Mouse (Mus musculus) limb, embryonic 10.5 days (tissue): ENCODE results near the gene Ascl2. TPM values are rescaled to one million over a fixed set of nuclear protein-coding genes. Genes with fewer than 3 reads are reported as not detected.
A peak's percentile ranks its signal among the peaks of the same experiment; 100 is the strongest.

Experiments
- DNase-seq: peaks from one replicate; pipeline ENCODE4 v3.0.0-alpha.2; 2017; ENCODE audit warnings: low spot score
- H3K27ac ChIP-seq: fragments of 300-500 bp; sonication (generic); 2 replicates; pipeline ENCODE4 v1.5.1; 2016; ENCODE audit warnings: mild to moderate bottlenecking
- H3K27me3 ChIP-seq: fragments of 300-500 bp; sonication (generic); 2 replicates; pipeline ENCODE4 v1.6.1; 2016; ENCODE audit warnings: low read depth, mild to moderate bottlenecking; ENCODE audit not compliant: poor library complexity, severe bottlenecking
- H3K36me3 ChIP-seq: fragments of 300-500 bp; sonication (generic); 2 replicates; pipeline ENCODE4 v1.6.1; 2016; ENCODE audit warnings: mild to moderate bottlenecking, moderate library complexity
- H3K4me1 ChIP-seq: fragments of 300-500 bp; sonication (generic); 2 replicates; pipeline ENCODE4 v1.6.1; 2016
- H3K4me3 ChIP-seq: fragments of 300-500 bp; sonication (generic); 2 replicates; pipeline ENCODE4 v1.5.1; 2016; ENCODE audit warnings: mild to moderate bottlenecking, moderate library complexity
- H3K9me3 ChIP-seq: fragments of 300-500 bp; sonication (generic); replicated peaks from 2 replicates; pipeline ENCODE4 v1.6.1; 2016; ENCODE audit warnings: mild to moderate bottlenecking
- WGBS: fragments of 180-500 bp; shearing (Covaris S2); methylation state at CpG from one replicate; pipeline ENCODE4 v1.1.7; 2016; 5-methylcytosine and 5-hydroxymethylcytosine counted together
- polyA plus RNA-seq: library from polyadenylated mRNA; unstranded; fragments of >200 nt; fragmentation: Nextera tagmentation; extraction: Ambion mirVana; gene quantifications from 2 replicates; pipeline ENCODE4 v1.2.1, GENCODE M21; 2016

Ascl2 gene
- polyA plus RNA-seq, 1 experiment from 2014 or later = 0.40 TPM

- Histone ChIP-seq H3K4me3 (no peak overlapping the region), H3K4me1 (no peaks in the 10 kb centered on the region), H3K36me3 (no peaks in the 10 kb centered on the region), H3K27me3 (no peaks in the 10 kb centered on the region), H3K27ac (no peak overlapping the region), H3K9me3 (no peaks in the 10 kb centered on the region)
- no peak for DNase-seq
- WGBS = 72% methylated on average over 8 of the region's 8 CpGs
Observed at GRCm38 (mm10) chr7:142927293-142927692, 41.8 kb downstream of the Ascl2 start.

GRCm38 (mm10) chr7:142918641-142919628, 50.1 kb downstream of the Ascl2 start:
- no peaks in the 10 kb centered on the region for H3K36me3 ChIP-seq
- no peak overlapping the region for H3K4me3 ChIP-seq
- DNase-seq = peak; percentile 91
- peaks cover 3% of the 10 kb centered on the region; the same call in 1 of the 2 replicates for H3K4me1 ChIP-seq
- H3K27ac ChIP-seq = 0 out of 2 replicates have a peak overlapping the region, but pooled peaks have one; percentile 9
- 31% methylated on average over 8 of the region's 8 CpGs for WGBS
- H3K9me3 ChIP-seq = no peaks in the 10 kb centered on the region
- peaks cover 13% of the 10 kb centered on the region for H3K27me3 ChIP-seq

GRCm38 (mm10) chr7:142917659-142918058, 51.4 kb downstream of the Ascl2 start:
- Histone ChIP-seq H3K4me3 (no peak overlapping the region), H3K4me1 (peaks cover 3% of the 10 kb centered on the region; the same call in 1 of the 2 replicates), H3K27ac (no peak overlapping the region), H3K27me3 (peaks cover 13% of the 10 kb centered on the region), H3K36me3 (no peaks in the 10 kb centered on the region), H3K9me3 (no peaks in the 10 kb centered on the region)
- 92% methylated on average over 5 of the region's 5 CpGs for WGBS
- no peak for DNase-seq

Other genes starting within 250 kb of the Ascl2 start
- not detected in 2 replicates for gene Ins2, start 225.9 kb downstream of the Ascl2 start, polyA plus RNA-seq
- 1.2 TPM in 2 replicates for gene Th, start 38.1 kb downstream of the Ascl2 start, polyA plus RNA-seq
- 5.5 TPM in 2 replicates for gene Tspan32, start 35.8 kb upstream of the Ascl2 start, polyA plus RNA-seq
- 267 and 310 TPM in 2 replicates for gene Cd81, start 83.5 kb upstream of the Ascl2 start, polyA plus RNA-seq
- gene Tssc4, start 100.0 kb upstream of the Ascl2 start, polyA plus RNA-seq = 145 and 157 TPM in 2 replicates
- gene Trpm5, start 125.4 kb upstream of the Ascl2 start, polyA plus RNA-seq = 0.88 and 1.9 TPM in 2 replicates
- gene Kcnq1, start 137.1 kb upstream of the Ascl2 start, polyA plus RNA-seq = 0.94 and 1.0 TPM in 2 replicates